Mouse (Mus musculus): ENCODE measurements at regions not wholly inside any gene's neighbourhood (a gene's known extent, or its start where the extent isn't known, plus 50 kb on each side); places are given as distances from the start of the nearest gene placed in this dataset.

GRCm38 (mm10) chr4:52265196-52265595, 173.8 kb upstream of the Smc2 start:
- no peak for TF ChIP-seq CTCF (IDR thresholded peaks at IDR 0.05; ENCODE audit: low read depth)
- DNase-seq: no peak
- WGBS: 52% methylated on average over 2 of the region's 2 CpGs

GRCm38 (mm10) chr4:52282458-52282857, 156.6 kb upstream of the Smc2 start:
- Histone ChIP-seq H3K9ac (no peak overlapping the region), H3K36me3 (ENCODE audit: insufficient read depth) (no peaks in the 10 kb centered on the region), H3K4me2 (no peak overlapping the region), H3K4me3 (ENCODE audit: low read depth, low read length) (no peak overlapping the region), H3K4me1 (ENCODE audit: insufficient read depth) (no peaks in the 10 kb centered on the region), H3K27ac (ENCODE audit: low read depth) (no peak overlapping the region), H3K27me3 (ENCODE audit: insufficient read depth, low read length) (no peaks in the 10 kb centered on the region), H3K9me3 (ENCODE audit: low read depth, low read length) (no peaks in the 10 kb centered on the region)
- DNase-seq (no peak), ATAC-seq (ENCODE audit: insufficient read depth) (no peak)
- WGBS: 48% methylated on average over 3 of the region's 3 CpGs
- no peak for TF ChIP-seq CTCF (IDR thresholded peaks at IDR 0.05; ENCODE audit: low read depth)

More at GRCm38 (mm10) chr4:52265196-52265595, 173.8 kb upstream of the Smc2 start:
- Histone ChIP-seq H3K36me3 (ENCODE audit: insufficient read depth) (no peaks in the 10 kb centered on the region), H3K4me3 (ENCODE audit: low read depth, low read length) (no peak overlapping the region), H3K9ac (no peak overlapping the region), H3K4me1 (ENCODE audit: insufficient read depth) (no peaks in the 10 kb centered on the region), H3K27me3 (ENCODE audit: insufficient read depth, low read length) (no peaks in the 10 kb centered on the region), H3K9me3 (ENCODE audit: low read depth, low read length) (no peaks in the 10 kb centered on the region), H3K27ac (ENCODE audit: low read depth) (no peak overlapping the region), H3K4me2 (no peak overlapping the region)
- ATAC-seq (ENCODE audit: insufficient read depth): no peak

GRCm38 (mm10) chr4:52284909-52285308, 154.1 kb upstream of the Smc2 start:
- Histone ChIP-seq H3K4me1 (ENCODE audit: insufficient read depth) (no peaks in the 10 kb centered on the region), H3K4me3 (ENCODE audit: low read depth, low read length) (no peak overlapping the region), H3K27me3 (ENCODE audit: insufficient read depth, low read length) (no peaks in the 10 kb centered on the region), H3K4me2 (no peak overlapping the region), H3K27ac (ENCODE audit: low read depth) (no peak overlapping the region), H3K9me3 (ENCODE audit: low read depth, low read length) (no peaks in the 10 kb centered on the region), H3K36me3 (ENCODE audit: insufficient read depth) (no peaks in the 10 kb centered on the region), H3K9ac (no peak overlapping the region)
- DNase-seq (no peak), ATAC-seq (ENCODE audit: insufficient read depth) (no peak)
- 78% methylated on average over 2 of the region's 2 CpGs for WGBS
- TF ChIP-seq CTCF (IDR thresholded peaks at IDR 0.05; ENCODE audit: low read depth): no peak

GRCm38 (mm10) chr4:52293676-52294075, 145.4 kb upstream of the Smc2 start:
- no peak for TF ChIP-seq CTCF (IDR thresholded peaks at IDR 0.05; ENCODE audit: low read depth)
- Histone ChIP-seq H3K9ac (no peak overlapping the region), H3K4me1 (ENCODE audit: insufficient read depth) (no peaks in the 10 kb centered on the region), H3K36me3 (ENCODE audit: insufficient read depth) (no peaks in the 10 kb centered on the region), H3K27me3 (ENCODE audit: insufficient read depth, low read length) (no peaks in the 10 kb centered on the region), H3K4me3 (ENCODE audit: low read depth, low read length) (no peak overlapping the region), H3K27ac (ENCODE audit: low read depth) (no peak overlapping the region), H3K9me3 (ENCODE audit: low read depth, low read length) (no peaks in the 10 kb centered on the region), H3K4me2 (no peak overlapping the region)
- 68% methylated on average over 2 of the region's 2 CpGs for WGBS
- DNase-seq (no peak), ATAC-seq (ENCODE audit: insufficient read depth) (no peak)

GRCm38 (mm10) chr4:52299226-52299625, 139.8 kb upstream of the Smc2 start:
- no peak overlapping the region for H3K9ac ChIP-seq
- ATAC-seq (ENCODE audit: insufficient read depth) (no peak), DNase-seq (peak; percentile 13)
- no peaks in the 10 kb centered on the region for H3K27me3 ChIP-seq (ENCODE audit: insufficient read depth, low read length)
- H3K9me3 ChIP-seq (ENCODE audit: low read depth, low read length): no peaks in the 10 kb centered on the region
- H3K4me3 ChIP-seq (ENCODE audit: low read depth, low read length): no peak overlapping the region
- no peaks in the 10 kb centered on the region for H3K36me3 ChIP-seq (ENCODE audit: insufficient read depth)
- TF ChIP-seq CTCF (IDR thresholded peaks at IDR 0.05; ENCODE audit: low read depth): peak; percentile 14; the same call in 1 of the 2 replicates
- H3K4me1 ChIP-seq (ENCODE audit: insufficient read depth): no peaks in the 10 kb centered on the region
- no peak overlapping the region for H3K4me2 ChIP-seq
- 48% methylated on average over 3 of the region's 3 CpGs for WGBS
- no peak overlapping the region for H3K27ac ChIP-seq (ENCODE audit: low read depth)

- DNase-seq (peak; percentile 46), ATAC-seq (ENCODE audit: insufficient read depth) (no peak)
- Histone ChIP-seq H3K9me3 (ENCODE audit: low read depth, low read length) (no peaks in the 10 kb centered on the region), H3K36me3 (ENCODE audit: insufficient read depth) (no peaks in the 10 kb centered on the region), H3K27ac (ENCODE audit: low read depth) (no peak overlapping the region), H3K4me1 (ENCODE audit: insufficient read depth) (no peaks in the 10 kb centered on the region), H3K27me3 (ENCODE audit: insufficient read depth, low read length) (no peaks in the 10 kb centered on the region), H3K4me3 (ENCODE audit: low read depth, low read length) (no peak overlapping the region), H3K9ac (no peak overlapping the region), H3K4me2 (no peak overlapping the region)
- 61% methylated on average over 2 of the region's 2 CpGs for WGBS
- TF ChIP-seq CTCF (IDR thresholded peaks at IDR 0.05; ENCODE audit: low read depth): peak; percentile 43
These were observed 137.4 kb upstream of the Smc2 start for GRCm38 (mm10) chr4:52301653-52302052.

- H3K9me3 ChIP-seq (ENCODE audit: low read depth, low read length): no peaks in the 10 kb centered on the region
- ATAC-seq (ENCODE audit: insufficient read depth) (no peak), DNase-seq (no peak)
- no peak overlapping the region for H3K4me2 ChIP-seq
- no peaks in the 10 kb centered on the region for H3K36me3 ChIP-seq (ENCODE audit: insufficient read depth)
- 6% methylated on average over 3 of the region's 3 CpGs for WGBS
- no peak overlapping the region for H3K4me3 ChIP-seq (ENCODE audit: low read depth, low read length)
- no peak overlapping the region for H3K27ac ChIP-seq (ENCODE audit: low read depth)
- H3K9ac ChIP-seq: no peak overlapping the region
- H3K4me1 ChIP-seq (ENCODE audit: insufficient read depth): no peaks in the 10 kb centered on the region
- H3K27me3 ChIP-seq (ENCODE audit: insufficient read depth, low read length): no peaks in the 10 kb centered on the region
- TF ChIP-seq CTCF (IDR thresholded peaks at IDR 0.05; ENCODE audit: low read depth): no peak
These were observed 114.7 kb upstream of the Smc2 start for GRCm38 (mm10) chr4:52324300-52324699.
